Mouse (Mus musculus) right cerebral cortex, postnatal 36 days (tissue): ENCODE data around the gene Olig2.
"Not testable (repeated sequence)": the region's sequence is repeated elsewhere in the genome, so short reads cannot be mapped to it uniquely, and the experiment has no call there.

ENCODE experiments used
- DNase-seq, 2 experiments: peaks; one replicate each; pipeline ENCODE4 v3.0.0; 2022; ENCODE audit warnings: low spot score in 2 of 2, mixed read lengths in 1 of 2

The Olig2 gene

DNA sequence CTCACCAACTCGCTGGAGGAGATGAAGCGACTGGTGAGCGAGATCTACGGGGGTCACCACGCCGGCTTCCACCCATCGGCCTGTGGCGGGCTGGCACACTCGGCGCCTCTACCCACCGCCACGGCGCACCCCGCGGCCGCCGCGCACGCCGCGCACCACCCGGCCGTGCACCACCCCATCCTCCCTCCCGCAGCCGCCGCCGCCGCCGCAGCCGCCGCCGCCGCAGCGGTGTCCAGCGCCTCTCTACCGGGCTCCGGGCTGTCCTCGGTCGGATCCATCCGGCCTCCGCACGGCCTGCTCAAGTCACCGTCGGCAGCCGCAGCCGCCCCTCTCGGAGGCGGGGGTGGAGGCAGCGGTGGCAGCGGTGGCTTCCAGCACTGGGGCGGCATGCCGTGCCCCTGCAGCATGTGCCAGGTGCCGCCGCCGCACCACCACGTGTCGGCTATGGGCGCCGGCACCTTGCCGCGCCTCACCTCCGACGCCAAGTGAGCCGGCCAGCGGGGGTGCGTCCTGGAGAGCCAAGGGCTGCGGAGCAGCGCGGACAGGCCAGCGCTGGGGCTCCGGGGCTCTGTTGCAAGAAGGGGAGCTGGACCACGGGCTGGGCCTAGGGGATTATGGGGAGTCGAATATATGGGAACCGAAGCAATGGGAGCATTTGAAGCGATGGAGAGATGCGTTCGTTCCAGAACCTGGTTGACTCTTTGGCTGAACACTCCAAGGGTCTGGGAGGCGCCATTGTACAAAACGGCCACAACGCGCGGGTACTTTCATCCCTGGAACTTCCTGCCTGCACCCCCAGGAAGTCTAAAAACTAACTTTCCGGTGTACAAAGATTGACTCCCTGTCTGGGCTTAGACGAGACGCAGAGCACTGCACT, 1.9 kb downstream of the Olig2 start:
- no peak for DNase-seq

DNA sequence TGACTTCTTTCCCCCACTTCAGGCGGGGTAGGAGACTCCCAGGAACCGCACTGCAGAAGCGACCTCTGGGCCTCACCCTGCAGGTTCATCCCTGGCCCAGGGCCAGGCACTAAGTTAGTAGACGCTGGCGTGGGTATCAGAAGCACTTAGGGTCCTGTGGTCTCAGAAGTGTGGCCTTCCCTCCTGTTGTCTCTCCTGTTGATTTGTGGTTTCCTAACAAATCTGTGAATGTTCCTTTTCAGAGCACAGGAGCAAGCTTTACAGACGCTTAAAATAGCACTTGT, 2.4 kb downstream of the Olig2 start:
- DNase-seq: no peak

DNA sequence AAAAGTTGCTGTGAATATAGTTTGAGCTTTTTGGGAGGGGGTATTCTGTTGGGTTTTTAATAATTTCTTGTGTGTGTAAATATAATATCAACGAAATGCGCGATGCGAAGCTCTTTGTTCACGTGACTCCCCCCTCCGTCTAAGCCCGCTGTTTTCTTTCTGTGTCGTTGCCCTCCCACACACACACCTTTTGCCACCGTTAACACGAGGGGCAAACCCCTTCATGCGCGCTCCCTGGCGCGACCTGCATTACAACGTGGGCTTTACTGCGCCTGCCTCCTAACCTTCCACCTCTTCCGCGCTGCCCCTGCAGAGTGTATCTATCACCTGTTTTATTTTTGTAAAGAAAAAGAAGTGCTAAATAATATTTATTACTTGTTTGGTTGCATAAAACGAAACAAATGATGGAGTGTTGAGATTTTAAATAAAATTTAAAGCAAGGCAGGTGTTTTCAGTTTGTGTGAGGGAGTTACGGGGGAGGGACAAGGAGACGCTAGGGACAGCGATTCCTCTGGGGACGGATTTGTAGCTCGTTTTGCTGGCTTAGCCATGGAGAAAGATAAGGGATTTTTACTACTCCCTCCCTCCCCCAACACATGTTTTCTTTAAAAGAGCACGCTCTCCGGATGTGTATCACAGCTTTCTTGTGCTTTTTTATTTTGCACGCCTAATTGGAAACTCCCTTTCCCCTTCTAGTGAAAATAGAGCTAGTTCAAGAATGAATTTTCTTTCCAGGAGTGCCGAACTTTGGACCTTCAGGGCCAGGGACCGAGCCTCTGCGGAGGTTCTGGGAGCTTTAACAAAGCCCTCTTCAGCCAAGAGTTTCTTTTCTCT, 3.2 kb downstream of the Olig2 start:
- no peak for DNase-seq

DNA sequence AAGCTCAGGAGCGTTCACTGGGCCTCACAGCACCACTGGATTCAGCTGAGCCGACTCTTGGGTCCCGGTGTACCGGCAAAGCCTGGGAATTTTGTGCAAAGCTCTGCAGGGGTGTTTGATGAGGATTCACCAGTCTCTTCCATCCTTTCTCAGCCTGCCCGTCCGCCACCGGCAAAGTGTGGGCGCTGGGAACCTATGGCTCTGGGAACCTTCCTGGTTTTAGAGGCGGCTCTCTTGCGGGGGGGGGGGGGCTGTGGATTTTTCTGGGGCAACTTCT, 3.8 kb downstream of the Olig2 start:
- no peak for DNase-seq

DNA sequence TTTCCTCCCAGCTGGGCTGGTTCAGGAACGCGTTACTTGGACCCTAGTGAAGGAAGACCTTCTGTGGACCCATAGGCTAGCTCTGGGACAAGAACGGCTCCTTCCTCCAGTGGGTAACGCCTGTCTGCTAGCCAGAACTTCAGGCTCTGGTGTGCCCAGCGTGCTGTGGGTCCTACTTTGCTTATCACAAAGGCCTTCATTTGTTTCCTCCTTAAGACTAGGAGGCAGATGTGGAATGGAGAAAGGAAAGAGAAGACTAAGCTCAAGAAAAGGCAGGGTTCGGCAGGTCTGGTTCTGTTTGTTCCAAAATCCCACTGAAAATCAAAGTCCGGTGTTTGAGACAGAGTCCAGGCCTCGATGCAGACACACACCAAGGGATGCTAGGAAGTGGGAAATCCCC, 4.4 kb downstream of the Olig2 start:
- DNase-seq: no peak

DNA sequence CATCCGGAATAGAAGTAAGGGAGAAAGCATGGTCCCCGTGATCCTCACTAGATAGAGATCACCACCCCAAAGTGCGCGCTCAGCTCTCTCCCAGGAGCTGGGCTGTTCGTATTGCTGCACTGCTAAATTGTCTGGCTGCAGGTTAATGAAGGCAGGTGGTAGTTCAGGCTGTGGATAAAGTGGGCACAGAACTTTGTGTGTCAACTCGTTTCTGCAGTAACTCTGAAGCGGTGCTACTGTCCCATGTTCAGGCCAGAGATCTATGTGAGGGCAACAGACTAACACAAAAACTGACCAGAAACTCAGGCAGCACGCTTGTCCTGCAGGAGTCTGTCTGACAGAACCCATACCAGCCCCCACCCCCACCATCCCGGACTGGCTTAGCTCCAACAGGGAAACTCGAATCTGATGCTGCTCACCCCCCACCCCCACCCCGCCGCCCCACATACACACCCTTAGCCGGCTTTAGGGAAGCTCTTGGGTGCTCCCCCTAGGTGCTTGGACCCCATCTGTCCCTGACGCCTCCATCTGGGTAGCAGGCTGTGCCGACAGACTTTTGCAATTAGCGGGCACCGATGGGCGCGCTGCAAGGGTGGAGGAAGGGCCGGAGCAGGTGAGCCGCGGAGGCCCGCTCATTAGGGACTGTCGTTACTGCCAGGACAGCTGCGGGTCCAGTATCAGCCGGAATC, 6.7 kb downstream of the Olig2 start:
- no peak for DNase-seq

DNA sequence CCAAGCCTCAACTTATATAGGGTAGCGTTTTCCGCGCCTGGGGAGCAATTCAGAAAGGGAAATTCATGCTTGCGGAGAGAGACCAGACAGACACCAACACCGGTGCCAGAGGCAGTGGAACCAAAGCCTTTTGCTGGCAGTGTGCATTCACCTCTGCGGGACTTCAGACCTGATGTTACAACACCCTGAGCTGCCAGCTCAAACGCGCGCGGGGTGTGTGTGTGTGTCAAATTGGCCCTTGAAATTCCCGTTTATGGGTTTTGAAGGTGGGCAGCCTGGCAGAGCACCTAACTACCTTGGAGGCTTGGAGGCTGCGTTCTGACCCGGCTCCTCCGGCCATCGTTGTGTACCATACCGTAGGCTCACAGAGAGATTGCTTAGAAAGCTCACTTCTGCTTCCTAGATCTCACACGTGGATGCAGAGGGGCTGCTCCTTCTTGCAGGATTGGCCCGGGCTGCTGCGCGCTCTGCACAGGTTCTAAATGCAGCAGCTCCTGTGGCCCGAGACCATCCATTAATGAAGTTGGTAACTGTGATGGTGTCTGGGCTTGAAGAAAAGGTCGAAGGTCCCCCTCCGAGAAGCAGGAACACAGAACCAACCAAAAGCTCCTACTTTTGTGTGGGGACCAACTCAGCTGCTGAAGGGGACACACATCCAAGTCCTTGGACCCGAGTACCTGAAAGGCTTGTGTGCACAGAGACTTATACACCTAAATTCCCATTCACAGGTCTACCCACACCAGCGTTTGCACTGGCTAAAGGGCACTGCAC, 7.4 kb downstream of the Olig2 start:
- no peak for DNase-seq

DNA sequence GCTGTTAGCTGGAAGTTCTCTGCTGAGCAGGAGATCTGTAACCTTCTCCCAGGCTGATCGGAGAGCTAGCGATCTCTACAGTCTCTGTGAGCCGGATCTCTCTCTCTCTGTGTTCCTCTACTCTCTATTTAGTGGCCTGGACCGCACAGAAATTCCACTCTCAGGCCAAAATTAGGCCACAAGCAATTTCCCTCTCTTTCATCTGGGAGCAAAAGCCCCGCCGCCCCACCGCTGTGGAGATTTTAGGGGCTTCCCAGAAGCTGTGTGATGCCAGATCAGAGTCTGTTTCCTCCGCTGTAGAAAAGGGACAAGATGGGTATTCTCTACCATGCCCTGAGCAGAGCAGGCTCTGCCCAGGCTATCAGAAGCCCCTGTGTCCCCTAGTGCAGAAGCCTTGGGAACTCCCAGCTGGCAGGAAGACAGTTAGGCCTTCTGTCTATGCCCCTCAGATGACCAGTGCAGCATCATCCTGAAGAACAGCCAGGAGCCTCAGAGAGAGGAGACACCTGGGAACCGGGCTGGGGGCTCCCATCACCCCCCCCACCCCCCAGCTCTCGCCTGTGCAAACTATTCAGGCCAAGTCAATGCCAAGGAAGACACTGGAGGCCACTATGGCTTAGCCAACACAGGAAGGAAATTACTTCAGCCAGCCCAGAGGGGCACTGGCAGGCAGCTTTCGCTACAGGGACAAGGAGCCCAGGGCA, 8.1 kb downstream of the Olig2 start:
- DNase-seq: no peak

DNA sequence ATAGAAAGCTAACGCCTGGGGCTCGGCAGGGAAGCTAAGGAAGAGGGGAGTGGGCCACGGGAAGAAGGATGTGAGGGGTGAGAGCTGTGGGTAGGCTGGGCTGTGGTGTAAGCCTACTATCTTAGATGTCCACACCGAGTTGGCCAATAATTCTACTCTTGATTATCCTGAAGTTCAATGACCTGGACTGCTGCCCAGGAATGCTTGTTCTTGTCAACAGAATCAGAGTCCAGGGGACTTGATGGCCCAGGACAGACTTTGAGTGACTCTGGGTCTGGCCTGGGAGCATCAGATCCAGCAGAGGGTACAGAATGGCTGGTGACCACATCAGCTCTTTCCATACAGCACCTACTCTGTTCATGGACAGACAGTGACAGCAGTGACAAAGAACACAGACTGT, 13.8 kb downstream of the Olig2 start:
- DNase-seq: no peak

DNA sequence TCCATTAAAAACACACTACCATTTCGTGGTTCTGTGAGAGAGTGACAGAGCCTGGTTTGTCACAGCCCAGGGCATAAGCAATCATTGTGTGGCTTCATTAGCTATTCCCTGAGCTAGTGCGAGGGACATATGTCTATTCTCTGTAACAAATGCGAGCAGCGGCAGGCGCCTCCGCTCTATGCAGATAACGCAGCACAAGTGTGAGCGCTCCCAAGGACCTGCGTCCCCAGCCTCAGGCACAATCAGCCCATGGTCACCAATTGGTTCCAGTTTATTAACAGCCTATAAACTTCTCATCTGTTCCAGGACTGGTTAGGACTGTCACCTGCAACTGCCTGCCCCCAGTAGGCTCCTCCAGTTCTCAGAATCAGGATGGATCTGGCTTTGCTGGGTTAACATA, 21.0 kb downstream of the Olig2 start:
- no peak for DNase-seq

DNA sequence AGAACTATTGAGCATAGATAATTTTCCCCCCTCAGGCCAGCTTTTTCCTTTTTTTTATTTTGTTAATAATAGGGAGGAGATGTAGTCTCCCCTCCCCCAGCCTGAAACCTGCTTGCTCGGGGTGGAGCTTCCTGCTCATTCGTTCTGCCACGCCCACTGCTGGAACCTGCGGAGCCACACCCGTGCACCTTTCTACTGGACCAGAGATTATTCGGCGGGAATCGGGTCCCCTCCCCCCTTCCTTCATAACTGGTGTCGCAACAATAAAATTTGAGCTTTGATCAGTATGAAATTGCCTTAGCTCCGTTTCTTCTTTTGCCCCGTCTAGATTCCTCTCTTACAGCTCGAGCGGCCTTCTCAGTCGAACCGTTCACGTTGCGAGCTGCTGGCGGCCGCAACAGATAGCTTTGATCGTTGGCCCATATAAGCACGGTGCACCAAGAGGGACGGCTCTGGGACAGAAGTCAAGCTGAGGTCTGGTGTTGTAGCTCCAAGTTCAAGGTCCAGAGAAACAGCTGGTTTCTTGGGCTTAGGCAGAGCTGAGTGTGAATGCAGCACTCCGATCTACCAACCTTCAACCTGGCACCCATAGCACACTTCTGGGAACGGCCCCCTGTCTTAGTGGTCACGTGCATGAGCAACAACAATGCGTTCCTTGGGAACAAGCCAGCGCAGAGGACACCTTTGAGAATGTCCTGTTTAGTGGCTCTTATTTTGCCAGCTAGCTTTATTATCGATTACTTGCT, 30.3 kb downstream of the Olig2 start:
- DNase-seq: not testable (repeated sequence)

DNA sequence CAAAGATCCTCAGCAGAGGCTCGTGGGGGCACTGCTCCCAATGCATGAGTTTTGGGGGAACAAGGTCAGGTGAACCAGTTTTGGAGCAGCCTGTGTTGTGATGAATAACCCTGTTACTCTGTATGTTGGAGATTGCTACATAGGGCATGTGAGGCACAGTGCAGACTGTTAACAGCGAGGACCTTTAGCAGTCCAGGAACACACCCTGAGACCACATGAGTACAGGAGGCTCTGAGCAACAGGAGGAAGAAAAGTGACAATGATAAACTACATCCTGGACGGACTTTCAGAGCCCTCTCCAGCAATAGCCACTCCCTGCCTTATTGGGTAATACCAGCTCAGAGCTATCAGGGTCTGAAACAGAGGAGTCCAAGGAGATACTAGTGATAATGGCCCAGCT, 33.7 kb downstream of the Olig2 start:
- DNase-seq: no peak

DNA sequence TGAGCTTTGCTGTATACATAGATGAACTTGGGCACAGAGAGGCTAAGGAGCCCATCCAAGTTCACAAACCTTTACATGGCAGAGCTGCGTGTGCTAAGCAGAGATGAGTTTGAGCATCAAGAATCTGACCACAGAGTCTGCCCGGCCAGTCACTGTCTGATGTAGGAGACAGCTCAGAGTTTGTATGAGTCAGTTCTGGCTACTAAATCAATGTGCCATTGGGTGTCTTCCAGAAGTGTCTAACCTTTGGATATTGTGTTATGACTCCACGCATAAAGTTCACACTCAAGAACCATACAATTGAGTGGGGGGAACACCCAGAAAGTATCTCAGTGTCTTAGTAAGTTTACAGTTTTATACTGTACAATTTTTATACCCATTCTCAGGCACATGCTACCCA, 35.6 kb downstream of the Olig2 start:
- DNase-seq: no peak

DNA sequence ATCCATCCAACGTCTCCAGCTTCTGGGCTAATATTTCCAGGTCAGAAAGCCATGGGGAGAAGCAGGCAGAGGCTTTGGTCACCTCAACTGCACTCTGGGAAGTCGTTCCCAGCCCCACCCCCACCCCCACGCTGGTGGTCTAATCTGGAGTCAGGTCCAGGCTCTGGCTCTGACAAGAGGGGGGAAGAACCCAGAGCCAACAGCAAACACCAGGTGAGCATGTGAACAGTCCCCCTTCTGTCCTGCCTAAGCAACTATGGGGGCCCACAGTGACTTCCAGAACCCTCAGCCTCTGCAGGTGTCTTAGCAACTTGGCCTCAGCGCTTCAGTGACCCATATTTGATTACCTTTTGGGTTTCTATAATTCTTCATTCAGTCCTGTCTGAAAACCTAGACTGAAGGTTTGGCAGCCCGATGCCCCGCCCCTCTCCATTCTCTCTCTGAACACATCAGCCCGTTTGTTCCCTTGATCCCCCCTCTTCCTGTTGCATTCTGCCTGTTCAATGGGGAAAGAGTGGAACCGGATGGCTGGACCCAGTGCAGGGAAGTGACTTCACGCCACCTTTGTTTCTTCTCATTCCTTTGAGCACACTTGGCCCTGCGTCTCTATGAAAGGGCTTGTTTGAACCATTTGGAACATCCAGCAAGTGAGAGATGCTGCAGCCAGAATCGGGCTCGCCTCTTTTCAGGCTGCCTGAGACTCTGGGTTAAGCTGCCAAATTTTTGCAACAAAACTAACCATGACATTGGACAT, 37.4 kb downstream of the Olig2 start:
- DNase-seq: peak; percentile 7 to 30

DNA sequence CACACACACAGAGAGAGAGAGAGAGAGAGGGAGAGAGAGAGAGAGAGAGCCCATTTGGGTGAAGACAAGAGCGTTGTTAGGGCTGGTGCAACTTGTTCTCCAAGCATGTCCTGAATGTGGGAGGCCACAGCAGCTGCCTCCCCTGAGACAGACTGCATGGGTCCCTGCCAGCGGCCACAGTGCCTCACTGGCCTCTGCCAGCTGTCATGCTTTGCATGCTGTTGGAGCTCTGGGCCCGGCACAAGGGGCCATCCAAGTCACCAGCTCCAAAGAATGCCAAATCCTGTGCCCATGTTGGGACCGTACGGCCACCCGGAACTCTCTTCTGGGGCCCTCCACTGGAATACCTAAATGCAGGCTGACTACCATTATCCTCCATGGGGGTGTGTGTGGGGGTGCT, 40.7 kb downstream of the Olig2 start:
- DNase-seq: peak; percentile 57 to 59

DNA sequence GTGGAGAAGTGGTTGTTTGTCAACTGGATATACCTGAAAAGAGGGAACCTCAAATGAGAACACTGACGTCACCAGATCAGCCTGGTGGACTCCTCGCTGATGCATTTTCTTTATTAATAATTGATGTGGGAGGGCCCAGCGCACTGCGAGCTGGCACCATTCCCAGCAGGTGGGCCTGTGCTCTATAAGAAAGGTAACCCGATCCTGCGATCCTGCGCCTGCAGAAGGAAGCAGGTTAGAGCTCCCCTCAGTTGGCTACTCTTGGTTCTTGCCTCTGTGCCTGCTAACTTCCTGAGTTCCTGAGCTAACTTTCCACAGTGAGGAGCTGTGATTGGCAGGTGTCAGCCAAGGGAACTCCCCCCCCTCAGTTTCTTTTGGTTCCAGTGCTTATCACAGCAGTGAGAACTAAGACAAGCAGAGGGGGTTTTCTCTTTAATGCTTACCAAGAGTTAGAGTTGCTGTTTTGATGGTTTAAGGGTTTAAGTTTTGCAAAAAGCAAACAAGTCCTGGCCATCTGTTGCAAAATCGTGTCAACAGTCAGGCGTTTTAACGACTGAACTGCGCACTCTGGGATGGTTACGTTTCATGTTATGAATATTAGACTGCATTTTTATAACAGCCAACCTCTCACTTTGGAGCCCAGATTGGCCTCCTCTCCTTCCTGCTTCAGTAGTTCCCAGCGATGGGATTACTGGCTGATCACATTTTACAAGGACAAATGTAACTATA, 43.6 kb downstream of the Olig2 start:
- DNase-seq: no peak

DNA sequence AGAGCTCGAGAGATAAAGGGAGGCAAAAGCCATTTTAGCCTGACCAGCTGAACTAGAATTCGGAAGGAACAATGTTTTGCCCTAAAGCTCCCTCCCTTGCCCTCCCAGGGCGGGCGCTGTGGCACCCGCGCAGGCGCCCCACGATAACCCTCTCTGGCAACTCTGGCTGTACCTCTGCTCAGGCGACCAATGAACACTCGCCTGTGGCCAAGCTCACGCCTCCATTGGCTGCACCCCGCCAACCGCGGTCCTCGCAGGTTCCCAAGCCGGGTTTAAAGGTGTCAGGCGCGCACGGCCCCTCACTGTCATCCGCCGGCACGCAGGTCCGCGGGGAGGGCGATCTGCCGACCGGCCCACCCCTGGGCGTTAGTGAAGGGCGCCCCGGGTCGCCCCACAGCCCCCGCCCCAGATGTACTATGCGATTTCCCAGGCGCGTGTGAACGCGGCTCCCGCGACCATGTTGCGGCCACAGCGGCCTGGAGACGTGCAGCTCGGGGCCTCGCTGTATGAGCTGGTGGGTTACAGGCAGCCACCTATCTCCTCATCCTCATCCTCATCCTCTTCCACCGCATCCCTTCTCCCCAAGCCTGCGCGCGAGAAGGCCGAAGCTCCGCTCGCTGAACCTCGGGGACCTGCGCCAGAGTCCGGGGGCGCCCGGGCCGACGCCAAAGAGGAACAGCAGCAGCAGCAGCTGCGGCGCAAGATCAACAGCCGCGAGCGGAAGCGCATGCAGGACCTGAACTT, 44.4 kb downstream of the Olig2 start, which contains the start of gene Olig1:
Gene Olig1, plus strand, starts transcription at position 305 of the 744 bp plus-strand sequence.
- peak; percentile 64 to 80 for DNase-seq

DNA sequence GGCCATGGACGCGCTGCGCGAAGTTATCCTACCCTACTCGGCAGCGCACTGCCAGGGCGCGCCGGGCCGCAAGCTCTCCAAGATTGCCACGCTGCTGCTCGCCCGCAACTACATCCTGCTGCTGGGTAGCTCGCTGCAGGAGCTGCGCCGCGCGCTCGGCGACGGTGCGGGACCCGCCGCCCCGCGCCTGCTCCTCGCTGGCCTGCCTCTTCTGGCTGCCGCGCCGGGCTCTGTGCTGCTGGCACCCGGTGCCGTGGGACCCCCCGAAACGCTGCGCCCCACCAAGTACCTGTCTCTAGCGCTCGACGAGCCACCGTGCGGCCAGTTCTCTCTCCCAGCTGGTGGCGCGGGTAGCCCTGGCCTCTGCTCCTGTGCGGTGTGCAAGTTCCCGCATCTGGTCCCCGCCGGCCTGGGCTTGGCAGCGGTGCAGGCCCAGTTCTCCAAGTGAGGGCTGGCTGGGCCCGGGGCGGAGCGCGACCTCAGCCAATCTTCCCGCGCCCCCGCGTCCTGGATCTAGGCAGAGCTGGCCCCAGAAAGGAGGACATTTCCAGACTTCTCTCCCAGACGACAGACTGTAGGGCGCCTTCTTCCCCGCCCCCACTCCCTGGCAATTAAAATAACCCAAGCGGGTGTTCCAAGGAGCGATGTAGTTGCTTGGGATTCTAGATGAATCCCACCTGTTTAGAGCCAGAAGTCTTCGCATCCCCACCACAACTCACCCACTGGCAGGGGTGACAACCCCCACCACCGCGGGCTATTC, 45.1 kb downstream of the Olig2 start:
- DNase-seq: peak in 1 of 2 experiments; percentile 30
